Mouse (Mus musculus): Measurements from ENCODE around the gene Pdilt. TPM values are rescaled to one million over a fixed set of nuclear protein-coding genes. Genes with fewer than 3 reads are reported as not detected.
"Not testable (repeated sequence)": the region's sequence is repeated elsewhere in the genome, so short reads cannot be mapped to it uniquely, and the experiment has no call there.

Pdilt gene
- polyA plus RNA-seq (2015; fragmentation: Nextera tagmentation; extraction: Ambion mirVana), result 0.10 and 0.14 TPM in 2 replicates

- 80% methylated on average over 4 of the region's 4 CpGs for WGBS
- Histone ChIP-seq H3K4me2 (no peak within 1 kb of the TSS), H3K4me3 (replicated peaks) (no peak within 1 kb of the TSS), H3K36me3 (no peaks in the 10 kb centered on the region), H3K9ac (replicated peaks) (no peak within 1 kb of the TSS), H3K9me3 (replicated peaks) (no peaks in the 10 kb centered on the region), H3K27ac (replicated peaks) (no peak within 1 kb of the TSS), H3K4me1 (peaks cover 14% of the 10 kb centered on the region), H3K27me3 (replicated peaks) (0 out of 2 replicates have a peak, but pooled peaks cover 3% of the 10 kb centered on the region)
- no peak for ATAC-seq (ENCODE audit: low FRiP score)
Observed at GRCm38 (mm10) chr7:119523389-119523788, at the start of gene Pdilt. Gene Pdilt, minus strand, starts transcription at chr7:119523489.

DNA sequence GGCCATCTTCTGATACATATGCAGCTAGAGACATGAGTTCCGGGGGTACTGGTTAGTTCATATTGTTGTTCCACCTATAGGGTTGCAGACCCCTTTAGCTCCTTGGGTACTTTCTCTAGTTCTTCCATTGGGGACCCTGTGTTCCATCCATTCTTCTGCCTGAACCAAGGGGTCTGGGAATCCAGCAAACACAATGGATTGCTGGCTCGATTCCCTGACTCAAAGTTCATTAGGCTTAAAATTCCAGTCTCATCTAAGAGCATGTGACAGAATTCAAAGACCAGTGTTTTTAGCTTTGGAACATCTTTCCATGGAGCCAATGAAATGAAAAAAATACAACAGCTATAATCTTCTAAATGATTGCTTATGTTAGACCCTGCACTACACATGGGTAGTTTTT, 39.2 kb upstream of the Pdilt start:
- not testable (repeated sequence) for H3K9me3 ChIP-seq (replicated peaks)
- WGBS, result 89% methylated on average over 2 of the region's 2 CpGs

GRCm38 (mm10) chr7:119561441-119561840, 38.2 kb upstream of the Pdilt start:
- WGBS, result 49% methylated on average over 4 of the region's 4 CpGs

More for the DNA sequence above, 39.2 kb upstream of the Pdilt start:
- not testable (repeated sequence) for H3K36me3 ChIP-seq; H3K4me3 ChIP-seq (replicated peaks); H3K27me3 ChIP-seq (replicated peaks); ATAC-seq (ENCODE audit: low FRiP score); H3K9ac ChIP-seq (replicated peaks); H3K4me2 ChIP-seq; H3K4me1 ChIP-seq; H3K27ac ChIP-seq (replicated peaks)

DNA sequence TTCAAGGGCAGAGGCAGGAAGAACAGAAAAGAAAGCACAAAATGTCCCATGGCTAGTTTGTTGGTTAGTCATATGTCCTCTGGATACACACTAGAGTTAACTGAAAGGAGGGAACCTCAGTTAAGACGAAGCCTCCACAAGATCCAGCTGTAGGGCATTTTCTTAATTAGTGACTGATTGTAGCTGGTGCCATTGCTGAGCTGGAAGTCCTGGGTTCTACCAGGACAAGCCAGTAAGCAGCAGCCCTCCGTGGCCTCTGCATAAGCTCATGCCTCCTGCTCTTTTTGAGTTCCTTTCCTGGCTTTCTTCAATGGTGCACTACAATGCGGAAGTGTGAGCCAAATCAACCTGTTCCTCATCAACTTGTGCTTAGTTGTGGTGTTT, 37.2 kb upstream of the Pdilt start:
- no peak overlapping the region for H3K4me2 ChIP-seq
- no peaks in the 10 kb centered on the region for H3K9me3 ChIP-seq (replicated peaks)
- no peaks in the 10 kb centered on the region for H3K4me1 ChIP-seq
- H3K27me3 ChIP-seq (replicated peaks), result no peaks in the 10 kb centered on the region
- 94% methylated on average over 3 of the region's 3 CpGs for WGBS
- no peak for ATAC-seq (ENCODE audit: low FRiP score)
- no peak overlapping the region for H3K4me3 ChIP-seq (replicated peaks)
- H3K36me3 ChIP-seq, result no peaks in the 10 kb centered on the region
- H3K9ac ChIP-seq (replicated peaks), result no peak overlapping the region
- H3K27ac ChIP-seq (replicated peaks), result no peak overlapping the region

More at GRCm38 (mm10) chr7:119561441-119561840, 38.2 kb upstream of the Pdilt start:
- Histone ChIP-seq H3K4me3 (replicated peaks) (no peak overlapping the region), H3K27ac (replicated peaks) (no peak overlapping the region), H3K9ac (replicated peaks) (no peak overlapping the region), H3K27me3 (replicated peaks) (no peaks in the 10 kb centered on the region), H3K36me3 (no peaks in the 10 kb centered on the region), H3K9me3 (replicated peaks) (no peaks in the 10 kb centered on the region), H3K4me2 (no peak overlapping the region), H3K4me1 (no peaks in the 10 kb centered on the region)
- ATAC-seq (ENCODE audit: low FRiP score), result no peak

DNA sequence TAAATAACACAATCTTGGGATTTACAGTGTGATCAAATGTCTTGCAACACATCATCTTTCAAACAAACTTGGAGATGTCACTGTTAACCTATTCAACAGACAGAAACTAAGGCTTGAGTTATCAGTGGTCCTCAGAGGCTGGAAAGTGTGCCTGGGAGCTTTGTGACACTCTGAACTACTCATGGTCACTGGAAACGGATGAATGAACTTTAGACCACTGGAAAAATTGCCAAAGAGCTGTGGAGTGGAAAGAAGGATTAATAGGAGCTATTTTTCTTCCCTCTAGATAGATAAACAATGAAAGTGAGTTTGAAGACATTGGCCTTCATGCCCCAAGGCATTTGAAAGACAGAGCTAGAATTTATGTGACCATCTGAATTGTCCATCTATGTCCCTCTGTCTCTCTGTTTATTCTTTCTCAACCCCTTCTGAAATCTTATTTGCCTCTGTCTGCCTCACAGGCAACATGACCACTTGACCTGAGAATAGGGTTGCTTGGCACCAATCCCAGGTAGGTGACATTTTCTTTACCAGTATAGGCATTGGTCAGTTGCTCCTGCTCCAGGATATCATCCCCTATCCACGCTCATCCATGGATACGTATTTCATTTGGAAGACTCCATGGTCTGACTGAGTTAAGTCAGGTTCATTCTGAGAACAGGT, 36.6 kb upstream of the Pdilt start:
- H3K4me1 ChIP-seq, result no peaks in the 10 kb centered on the region
- no peaks in the 10 kb centered on the region for H3K9me3 ChIP-seq (replicated peaks)
- ATAC-seq (ENCODE audit: low FRiP score), result no peak
- no peak overlapping the region for H3K4me3 ChIP-seq (replicated peaks)
- H3K36me3 ChIP-seq, result no peaks in the 10 kb centered on the region
- H3K27me3 ChIP-seq (replicated peaks), result no peaks in the 10 kb centered on the region
- H3K4me2 ChIP-seq, result no peak overlapping the region
- no peak overlapping the region for H3K27ac ChIP-seq (replicated peaks)
- no peak overlapping the region for H3K9ac ChIP-seq (replicated peaks)
- WGBS, result 79% methylated on average over 3 of the region's 3 CpGs

DNA sequence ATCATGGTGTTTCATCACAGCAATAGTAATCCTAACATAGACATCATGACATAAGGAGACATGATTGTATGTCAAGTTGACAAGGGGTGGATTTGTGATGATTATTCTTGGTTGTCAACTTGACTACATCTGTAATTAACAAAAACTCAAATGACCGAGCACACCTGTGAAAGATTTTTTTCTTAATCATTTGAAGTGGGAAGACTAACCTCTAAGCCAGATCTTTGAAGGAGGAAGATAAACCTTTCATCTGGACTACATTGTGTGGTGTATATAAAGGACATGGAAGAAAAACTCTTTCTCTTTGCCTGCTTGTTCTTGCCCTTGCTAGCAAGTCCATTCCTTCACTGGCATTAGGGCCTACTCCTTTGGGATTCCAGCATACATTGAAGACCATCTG, 30.8 kb upstream of the Pdilt start, which contains the start of gene Acsm2:
Acsm2 (plus strand) TSS at position 301 of the 400 bp plus-strand sequence.
- 94% methylated on average over 1 of the region's 1 CpGs for WGBS
- Histone ChIP-seq H3K4me2 (no peak within 1 kb of the TSS), H3K9me3 (replicated peaks) (no peaks in the 10 kb centered on the region), H3K27ac (replicated peaks) (no peak within 1 kb of the TSS), H3K4me1 (no peaks in the 10 kb centered on the region), H3K4me3 (replicated peaks) (no peak within 1 kb of the TSS), H3K36me3 (no peaks in the 10 kb centered on the region), H3K27me3 (replicated peaks) (no peaks in the 10 kb centered on the region), H3K9ac (replicated peaks) (no peak within 1 kb of the TSS)
- no peak for ATAC-seq (ENCODE audit: low FRiP score)

- no peak overlapping the region for H3K27ac ChIP-seq (replicated peaks)
- no peaks in the 10 kb centered on the region for H3K4me1 ChIP-seq
- H3K4me2 ChIP-seq, result no peak overlapping the region
- H3K9me3 ChIP-seq (replicated peaks), result no peaks in the 10 kb centered on the region
- WGBS, result 90% methylated on average over 3 of the region's 3 CpGs
- no peak overlapping the region for H3K9ac ChIP-seq (replicated peaks)
- no peaks in the 10 kb centered on the region for H3K36me3 ChIP-seq
- H3K4me3 ChIP-seq (replicated peaks), result no peak overlapping the region
- no peak for ATAC-seq (ENCODE audit: low FRiP score)
- H3K27me3 ChIP-seq (replicated peaks), result no peaks in the 10 kb centered on the region
Observed at GRCm38 (mm10) chr7:119550471-119551222, 27.4 kb upstream of the Pdilt start.

GRCm38 (mm10) chr7:119545572-119545971, 22.3 kb upstream of the Pdilt start:
- Histone ChIP-seq H3K4me1 (no peaks in the 10 kb centered on the region), H3K9ac (replicated peaks) (no peak overlapping the region), H3K27ac (replicated peaks) (no peak overlapping the region), H3K27me3 (replicated peaks) (no peaks in the 10 kb centered on the region), H3K36me3 (no peaks in the 10 kb centered on the region), H3K4me3 (replicated peaks) (no peak overlapping the region), H3K4me2 (no peak overlapping the region), H3K9me3 (replicated peaks) (no peaks in the 10 kb centered on the region)
- no peak for ATAC-seq (ENCODE audit: low FRiP score)

DNA sequence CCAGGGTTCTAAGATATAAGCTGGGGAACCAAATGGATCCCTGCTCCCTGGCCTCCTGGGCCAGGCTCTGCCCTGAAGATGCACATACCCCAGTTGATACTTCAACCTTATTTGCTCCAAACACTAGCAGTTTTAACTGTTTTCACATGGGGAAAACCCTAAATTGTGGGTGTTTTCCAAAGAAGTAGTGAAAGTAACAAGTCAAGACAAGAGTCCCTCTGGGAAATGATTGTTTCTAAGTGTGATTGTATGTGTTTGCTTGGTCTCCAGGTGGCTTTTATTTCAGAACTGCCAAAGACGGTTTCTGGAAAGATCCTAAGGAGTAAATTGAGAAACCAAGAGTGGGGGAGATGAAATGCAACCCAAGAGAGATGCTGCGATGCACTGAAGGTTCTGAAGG, 19.2 kb upstream of the Pdilt start:
- Histone ChIP-seq H3K27me3 (replicated peaks) (no peaks in the 10 kb centered on the region), H3K4me3 (replicated peaks) (no peak overlapping the region), H3K4me1 (no peaks in the 10 kb centered on the region), H3K9ac (replicated peaks) (no peak overlapping the region), H3K4me2 (no peak overlapping the region), H3K27ac (replicated peaks) (no peak overlapping the region), H3K9me3 (replicated peaks) (no peaks in the 10 kb centered on the region), H3K36me3 (no peaks in the 10 kb centered on the region)
- no peak for ATAC-seq (ENCODE audit: low FRiP score)
- 75% methylated on average over 2 of the region's 2 CpGs for WGBS

DNA sequence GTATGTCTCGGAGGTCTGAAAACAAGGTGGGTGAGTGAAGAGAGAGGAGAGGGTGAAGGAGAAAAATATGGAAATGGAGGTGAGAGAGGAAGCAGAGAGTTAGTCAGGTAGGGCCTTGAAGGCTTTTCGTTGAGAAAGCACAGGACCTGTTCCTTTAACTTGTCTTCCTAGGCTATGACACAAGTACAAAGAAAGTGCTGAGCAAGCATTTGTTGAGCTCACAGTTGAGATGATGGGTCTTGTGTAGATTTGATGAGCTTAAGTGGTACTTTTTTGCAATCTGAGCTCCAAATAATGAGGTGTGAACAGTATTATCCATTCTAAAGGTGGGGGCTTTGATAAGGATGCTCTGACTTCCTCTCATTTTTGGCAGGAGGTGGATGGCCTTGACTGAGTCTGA, 11.1 kb upstream of the Pdilt start:
- H3K4me1 ChIP-seq, result no peaks in the 10 kb centered on the region
- H3K27me3 ChIP-seq (replicated peaks), result no peaks in the 10 kb centered on the region
- WGBS, result 86% methylated on average over 2 of the region's 2 CpGs
- no peak overlapping the region for H3K4me2 ChIP-seq
- no peak overlapping the region for H3K9ac ChIP-seq (replicated peaks)
- ATAC-seq (ENCODE audit: low FRiP score), result no peak
- no peak overlapping the region for H3K27ac ChIP-seq (replicated peaks)
- H3K9me3 ChIP-seq (replicated peaks), result no peaks in the 10 kb centered on the region
- H3K36me3 ChIP-seq, result no peaks in the 10 kb centered on the region
- no peak overlapping the region for H3K4me3 ChIP-seq (replicated peaks)

DNA sequence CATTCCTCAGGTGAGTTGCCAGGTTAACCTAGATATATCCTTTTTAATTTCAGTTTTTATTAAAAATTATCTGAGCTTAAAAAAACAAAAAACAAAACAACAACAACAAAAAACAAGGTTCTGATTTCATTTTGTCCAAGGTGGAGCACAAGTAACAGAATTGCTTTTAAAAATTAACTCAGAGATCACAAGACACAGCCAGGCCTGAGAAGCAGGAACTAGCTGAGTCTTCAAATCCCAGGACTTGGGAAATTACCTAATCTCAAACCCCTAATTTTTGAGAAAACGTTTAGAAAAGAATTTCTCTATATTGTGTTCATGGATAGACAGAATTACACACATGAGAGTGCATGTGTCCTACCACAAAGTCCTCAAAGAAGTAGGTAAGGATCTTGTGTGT, 9.6 kb upstream of the Pdilt start:
- no peak overlapping the region for H3K4me2 ChIP-seq
- H3K4me1 ChIP-seq, result no peaks in the 10 kb centered on the region
- ATAC-seq (ENCODE audit: low FRiP score), result no peak
- no peak overlapping the region for H3K27ac ChIP-seq (replicated peaks)
- H3K9ac ChIP-seq (replicated peaks), result no peak overlapping the region
- WGBS, result 59% methylated on average over 1 of the region's 1 CpGs
- no peak overlapping the region for H3K4me3 ChIP-seq (replicated peaks)
- H3K27me3 ChIP-seq (replicated peaks), result no peaks in the 10 kb centered on the region
- H3K9me3 ChIP-seq (replicated peaks), result no peaks in the 10 kb centered on the region
- no peaks in the 10 kb centered on the region for H3K36me3 ChIP-seq

DNA sequence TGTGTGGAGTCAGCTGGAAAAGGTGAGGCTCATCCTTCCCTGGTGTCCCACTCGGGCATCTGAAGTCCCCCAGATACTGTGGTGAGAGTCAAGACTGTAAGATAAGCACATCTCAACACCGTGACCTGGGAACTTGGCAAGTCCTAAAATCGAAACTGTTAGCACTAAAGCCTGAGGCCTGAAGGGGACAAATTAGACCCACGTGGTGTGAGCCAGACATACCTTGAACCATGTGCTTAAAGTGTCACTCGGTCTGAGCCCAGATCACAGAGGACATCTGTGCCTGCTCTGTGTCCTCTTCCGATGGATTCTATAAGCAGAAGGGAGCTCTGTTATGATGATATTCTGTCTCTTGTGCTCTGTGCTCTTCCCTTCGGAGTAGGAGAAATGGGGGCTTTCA, 5.3 kb upstream of the Pdilt start:
- WGBS, result 88% methylated on average over 7 of the region's 7 CpGs
- H3K9me3 ChIP-seq (replicated peaks), result no peaks in the 10 kb centered on the region
- H3K27ac ChIP-seq (replicated peaks), result no peak overlapping the region
- no peak overlapping the region for H3K9ac ChIP-seq (replicated peaks)
- no peaks in the 10 kb centered on the region for H3K27me3 ChIP-seq (replicated peaks)
- H3K4me2 ChIP-seq, result no peak overlapping the region
- H3K4me1 ChIP-seq, result peaks cover 14% of the 10 kb centered on the region
- no peaks in the 10 kb centered on the region for H3K36me3 ChIP-seq
- no peak for ATAC-seq (ENCODE audit: low FRiP score)
- H3K4me3 ChIP-seq (replicated peaks), result no peak overlapping the region

All from neural tube, embryonic 15.5 days (tissue).